Mouse (Mus musculus) ES-E14 (cell line): ENCODE measurements around the gene Phldb1. TPM values are rescaled to one million over a fixed set of nuclear protein-coding genes. Genes with fewer than 3 reads are reported as not detected.
A peak's percentile ranks its signal among the peaks of the same experiment; 100 is the strongest.

Experiments used
- DNase-seq: peaks from one replicate; pipeline ENCODE4 v3.0.0-alpha.2; 2013; ENCODE audit warnings: low read depth, low spot score
- H3K27ac ChIP-seq: 2 replicates; pipeline ENCODE4 v1.5.1; 2012; ENCODE audit warnings: low read depth, mild to moderate bottlenecking, low read length, moderate library complexity, mixed read lengths; ENCODE audit not compliant: poor library complexity, insufficient read depth, severe bottlenecking
- H3K36me3 ChIP-seq: 2 replicates; pipeline ENCODE4 v1.6.1; 2012; ENCODE audit warnings: mild to moderate bottlenecking, low read length, moderate library complexity, mixed read lengths; ENCODE audit not compliant: control insufficient read depth, poor library complexity, insufficient read depth, severe bottlenecking
- H3K4me1 ChIP-seq, 2 experiments: fragments of 150-350 bp in 1 of 2; sonication (generic) in 1 of 2; 2 replicates each; pipeline ENCODE4 v1.6.1; 2012; ENCODE audit warnings: low read length in 2 of 2, mild to moderate bottlenecking in 1 of 2, mixed read lengths in 1 of 2; ENCODE audit not compliant: control insufficient read depth in 2 of 2, insufficient read depth in 2 of 2, poor library complexity in 1 of 2
- H3K4me3 ChIP-seq, 2 experiments: fragments of 150-350 bp in 1 of 2; sonication (generic) in 1 of 2; 2 replicates each; pipeline ENCODE4 v1.5.1; 2012; ENCODE audit warnings: low read length in 2 of 2, low read depth in 1 of 2, mild to moderate bottlenecking in 1 of 2, mixed read lengths in 1 of 2; ENCODE audit not compliant: insufficient read depth in 1 of 2, poor library complexity in 1 of 2, severe bottlenecking in 1 of 2
- H3K9ac ChIP-seq: 2 replicates; pipeline ENCODE4 v1.6.1; 2012; ENCODE audit warnings: low read depth, mild to moderate bottlenecking, low read length, mixed read lengths; ENCODE audit not compliant: poor library complexity, insufficient read depth, severe bottlenecking
- H3K9me3 ChIP-seq: fragments of 150-350 bp; sonication (generic); 2 replicates; pipeline ENCODE4 v1.6.1; 2012; ENCODE audit warnings: low read depth, mild to moderate bottlenecking, low read length; ENCODE audit not compliant: control insufficient read depth, insufficient read depth
- CHD2 ChIP-seq: IDR thresholded peaks from 2 replicates; pipeline ENCODE4 v1.6.1; 2014; ENCODE audit warnings: mild to moderate bottlenecking, low read depth, low read length, inconsistent platforms
- HCFC1 ChIP-seq: IDR thresholded peaks from 2 replicates; pipeline ENCODE4 v1.6.1; 2012; ENCODE audit warnings: low read length, inconsistent platforms, borderline replicate concordance; ENCODE audit not compliant: insufficient read depth
- MAFK ChIP-seq: IDR thresholded peaks from 2 replicates; pipeline ENCODE4 v1.6.1; 2014; ENCODE audit warnings: mild to moderate bottlenecking, low read depth, low read length, inconsistent platforms; ENCODE audit not compliant: insufficient read depth
- ZC3H11A ChIP-seq: IDR thresholded peaks from 2 replicates; pipeline ENCODE4 v1.6.1; 2012; ENCODE audit warnings: low read depth, mild to moderate bottlenecking, inconsistent platforms, low read length, borderline replicate concordance
- ZNF384 ChIP-seq: IDR thresholded peaks from 2 replicates; pipeline ENCODE4 v1.6.1; 2012; ENCODE audit warnings: low read depth, low read length, inconsistent platforms
- in situ Hi-C, 2 experiments: fragments of 600-800 bp; cut with MboI; formaldehyde crosslinking; loops; one replicate each; pipeline ENCODE4 v1.15.1; 2025; ENCODE audit warnings: low sequenced_read_pairs in 2 of 2, inconsistent platforms in 1 of 2; ENCODE audit not compliant: unreplicated experiment in 2 of 2
- total RNA-seq: library from RNA; depleted of rRNA; stranded (reverse); fragments of 300-350 nt; gene quantifications from 2 replicates; pipeline ENCODE4 v1.2.3, GENCODE M21; 2012

Gene Phldb1
- total RNA-seq, 1 experiment = 44.0 TPM

DNA sequence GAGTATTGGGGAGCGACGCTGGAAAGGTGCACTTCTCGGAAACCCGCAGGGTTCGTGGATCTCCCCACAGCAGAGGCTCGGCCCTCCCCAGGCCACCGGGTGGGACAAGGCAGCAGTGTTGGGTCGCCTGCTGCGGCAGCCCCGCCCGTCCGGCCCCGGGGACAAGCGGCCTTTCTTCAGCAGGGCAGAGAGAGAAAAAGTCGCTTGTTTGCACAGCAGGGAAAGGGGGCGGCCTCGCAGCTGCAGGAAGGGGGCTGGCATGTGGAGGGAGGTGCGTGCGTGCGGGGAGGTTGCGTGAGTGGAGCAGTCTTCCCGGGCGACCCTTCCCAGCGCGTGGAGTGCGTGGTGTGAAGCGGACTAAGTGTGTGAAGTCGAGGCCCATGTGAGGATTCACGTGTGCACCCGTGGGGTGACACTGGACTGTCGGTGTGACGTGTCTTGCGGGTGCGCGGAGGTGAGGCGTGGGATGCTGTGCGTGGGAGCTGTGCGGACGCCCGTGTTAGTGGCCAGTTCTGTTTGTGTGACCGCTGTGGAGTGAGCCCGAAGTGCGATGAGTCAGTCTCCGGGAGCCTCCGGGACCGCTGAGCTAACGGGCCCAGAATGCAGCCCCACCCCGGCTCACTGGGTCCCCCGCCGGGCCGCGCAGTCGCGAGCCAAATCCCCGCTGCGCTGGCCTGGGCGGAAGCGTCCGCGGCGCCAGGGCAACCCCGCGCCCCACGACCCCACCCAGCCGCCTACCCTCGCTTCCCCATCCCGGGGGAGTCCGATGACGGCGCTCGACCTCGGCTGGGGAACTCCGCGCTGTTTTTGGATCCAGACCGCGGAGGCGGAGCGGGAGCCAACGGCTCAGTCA, 1.1 kb downstream of the Phldb1 start:
- Histone ChIP-seq H3K4me3 (peak overlapping the region; percentile 61 to 71), H3K9me3 (no peaks in the 10 kb centered on the region), H3K27ac (peak overlapping the region; percentile 9; the same call in 1 of the 2 replicates), H3K36me3 (no peaks in the 10 kb centered on the region), H3K9ac (peak overlapping the region; percentile 66), H3K4me1 (peaks cover 0 to 6% of the 10 kb centered on the region in 2 experiments; a peak in 1 of 4 replicates)
- DNase-seq = no peak
- TF ChIP-seq MAFK (no peak), ZNF384 (no peak), HCFC1 (no peak), CHD2 (no peak), ZC3H11A (no peak)
- in situ Hi-C loops = no loop called here

DNA sequence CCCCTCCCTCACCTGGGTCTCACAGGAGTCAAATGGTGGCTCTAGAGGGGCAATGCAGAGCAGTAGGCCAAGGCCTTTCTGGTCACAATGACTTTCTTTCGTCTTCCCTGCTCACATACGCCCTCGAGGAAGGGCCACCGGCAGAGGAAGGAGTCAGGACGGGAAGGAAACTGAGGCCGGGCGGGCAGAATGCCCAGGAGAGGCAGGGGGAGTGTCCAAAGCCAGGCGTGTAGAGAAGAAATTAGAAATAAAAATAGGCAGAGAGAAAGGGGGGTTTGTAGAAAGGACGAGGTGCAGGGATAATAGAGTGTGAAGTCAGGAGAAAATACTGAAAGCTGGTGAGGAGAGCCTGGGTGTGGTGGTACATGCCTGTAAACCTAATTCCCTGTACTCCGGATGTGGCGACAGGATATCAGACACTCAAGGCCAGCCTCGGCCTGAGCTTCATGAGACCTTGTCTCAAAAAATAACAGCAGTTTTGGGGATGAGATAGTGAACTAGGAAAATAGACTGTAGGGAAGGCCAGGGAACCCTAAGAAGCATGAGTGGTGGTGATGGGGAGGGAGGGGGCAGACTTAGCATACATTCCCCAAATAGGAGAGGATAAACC, 2.0 kb downstream of the Phldb1 start:
- no peak for DNase-seq
- H3K4me3 ChIP-seq = peak overlapping the region; percentile 61 to 71; a peak in 2 of 4 replicates
- H3K27ac ChIP-seq = no peak overlapping the region
- in situ Hi-C loops = no loop called here
- H3K4me1 ChIP-seq = peaks cover 0 to 6% of the 10 kb centered on the region in 2 experiments; a peak in 1 of 4 replicates
- H3K36me3 ChIP-seq = no peaks in the 10 kb centered on the region
- TF ChIP-seq ZNF384 (no peak), CHD2 (no peak), HCFC1 (no peak), MAFK (no peak), ZC3H11A (no peak)
- no peak overlapping the region for H3K9ac ChIP-seq
- H3K9me3 ChIP-seq = no peaks in the 10 kb centered on the region

DNA sequence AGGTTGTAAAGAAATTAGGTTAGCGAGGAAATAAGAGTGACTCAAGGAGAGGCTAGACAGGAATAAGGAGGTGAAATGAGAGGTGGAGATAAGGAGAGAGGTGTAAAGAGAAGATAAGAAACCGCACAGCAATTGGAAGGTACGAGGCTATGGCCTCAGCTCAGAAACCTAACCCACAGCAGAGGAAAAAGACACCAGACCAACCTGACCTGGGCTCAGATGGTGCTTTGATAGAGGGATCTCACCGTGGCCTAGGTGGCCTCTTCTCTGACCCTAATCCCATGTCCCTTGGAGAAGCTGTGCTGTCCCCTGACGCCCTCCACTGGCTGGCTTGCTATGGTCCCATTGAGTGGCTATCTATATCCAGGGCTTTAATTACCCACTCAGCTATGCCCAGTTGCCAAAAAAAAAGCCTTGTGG, 2.9 kb downstream of the Phldb1 start:
- no peak for TF ChIP-seq HCFC1
- TF ChIP-seq CHD2 = no peak
- no peak for TF ChIP-seq MAFK
- no peak for TF ChIP-seq ZC3H11A
- no peak for TF ChIP-seq ZNF384
- Histone ChIP-seq H3K4me3 (no peak overlapping the region), H3K9me3 (no peaks in the 10 kb centered on the region), H3K27ac (no peak overlapping the region), H3K36me3 (no peaks in the 10 kb centered on the region), H3K9ac (no peak overlapping the region), H3K4me1 (peaks cover under 1 to 6% of the 10 kb centered on the region in 2 experiments; a peak in 1 of 4 replicates)
- DNase-seq = no peak
- in situ Hi-C loops = no loop called here

DNA sequence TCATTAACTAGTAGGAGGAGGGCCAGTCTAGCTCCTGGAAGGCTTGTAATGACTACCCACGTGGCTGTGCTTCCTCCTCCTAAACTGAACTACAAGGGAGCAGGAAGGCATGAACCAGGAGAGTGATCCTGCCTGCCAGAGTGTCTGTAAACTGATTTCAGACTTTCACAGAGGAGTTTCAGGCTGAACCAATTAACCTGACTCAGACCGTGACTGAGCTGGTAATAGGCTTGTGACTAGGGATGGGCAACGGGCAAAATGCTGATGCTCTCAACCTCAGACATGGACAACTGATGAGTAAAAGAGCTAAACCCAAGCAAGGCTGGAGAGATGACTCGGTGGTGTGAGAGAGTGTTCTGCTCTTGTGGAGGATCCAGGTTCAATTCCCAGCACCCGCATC, 7.6 kb downstream of the Phldb1 start:
- TF ChIP-seq ZC3H11A (no peak), CHD2 (no peak), HCFC1 (no peak), ZNF384 (no peak), MAFK (no peak)
- Histone ChIP-seq H3K36me3 (no peaks in the 10 kb centered on the region), H3K9me3 (no peaks in the 10 kb centered on the region), H3K27ac (no peak overlapping the region), H3K4me1 (peaks cover 2 to 5% of the 10 kb centered on the region in 2 experiments; a peak in 1 of 4 replicates), H3K9ac (no peak overlapping the region), H3K4me3 (no peak overlapping the region)
- in situ Hi-C loops = no loop called here
- DNase-seq = no peak
